Mouse (Mus musculus) gastrocnemius, postnatal 25 days (tissue): ENCODE results near the gene Map4k3. TPM values are rescaled to one million over a fixed set of nuclear protein-coding genes. Genes with fewer than 3 reads are reported as not detected.
A peak's percentile ranks its signal among the peaks of the same experiment; 100 is the strongest.
"Not testable (repeated sequence)": the region's sequence is repeated elsewhere in the genome, so short reads cannot be mapped to it uniquely, and the experiment has no call there.

Experiments used
- DNase-seq: peaks from one replicate; pipeline ENCODE4 v3.0.0; 2022
- total RNA-seq, 2 experiments: library from RNA; stranded (reverse); gene quantifications; 1 replicate in 1 of 2; 2 replicates in 1 of 2; pipeline ENCODE4 v1.2.3; 2021

The Map4k3 gene
- total RNA-seq, 2 experiments from 2014 or later: 12.4 to 15.0 TPM

GRCm38 (mm10) chr17:80632354-80632753 is 95.9 kb downstream of the Map4k3 start:
- no peak for DNase-seq

GRCm38 (mm10) chr17:80631028-80631427 is 97.3 kb downstream of the Map4k3 start:
- no peak for DNase-seq

DNA sequence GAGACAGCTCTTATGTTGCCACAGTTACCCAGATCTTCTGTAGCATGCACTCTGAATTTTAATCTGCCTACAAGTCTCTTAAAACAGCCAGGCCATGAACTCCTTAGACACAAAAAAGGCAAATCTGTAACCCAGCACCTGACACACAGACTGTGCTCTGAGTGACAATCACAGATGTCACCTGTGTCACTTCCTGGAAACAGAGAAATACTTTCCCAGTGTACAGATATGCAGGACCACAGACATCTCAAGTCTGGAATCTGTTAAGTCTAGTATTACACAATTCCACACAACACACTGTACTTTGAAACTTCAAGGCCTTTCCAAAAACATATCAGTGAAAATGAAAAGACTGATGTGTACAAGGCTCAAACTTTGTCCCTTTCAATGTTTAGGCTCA is 103.3 kb downstream of the Map4k3 start:
- DNase-seq: no peak

GRCm38 (mm10) chr17:80621691-80622090 is 106.6 kb downstream of the Map4k3 start:
- no peak for DNase-seq

DNA sequence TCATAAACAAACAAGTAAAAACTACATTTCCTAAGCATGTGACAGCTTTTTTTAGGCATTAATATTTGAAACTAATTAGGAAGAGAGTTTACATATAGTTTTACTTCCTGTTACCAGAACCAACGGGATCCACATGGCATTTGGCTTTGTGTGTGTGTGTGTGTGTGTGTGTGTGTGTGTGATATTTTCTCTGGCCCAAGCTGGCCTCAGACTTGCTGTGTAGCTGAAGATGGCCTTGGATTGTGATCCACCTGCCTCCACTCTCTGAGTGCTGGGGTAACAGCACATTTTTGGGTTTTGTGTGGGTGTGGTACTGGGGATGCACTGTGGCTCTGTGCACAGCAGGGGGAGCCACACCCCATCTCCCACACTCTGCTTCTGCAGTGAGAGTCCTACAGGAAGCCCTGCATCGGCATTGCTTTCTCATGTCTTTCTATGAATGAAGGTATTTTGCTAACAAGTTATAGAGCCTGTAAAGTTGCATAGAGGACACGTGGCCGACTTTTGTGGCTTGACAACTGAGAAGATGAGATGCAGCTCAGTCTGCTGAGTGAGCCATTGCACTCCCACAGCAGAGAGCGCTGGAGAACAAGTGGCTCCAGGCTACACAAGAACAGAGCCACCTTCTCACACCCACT is 107.4 kb downstream of the Map4k3 start:
- DNase-seq: peak; percentile 42

GRCm38 (mm10) chr17:80619556-80619955 is 108.7 kb downstream of the Map4k3 start:
- no peak for DNase-seq

- no peak for DNase-seq
Measured at GRCm38 (mm10) chr17:80618890-80619289, 109.4 kb downstream of the Map4k3 start.

- no peak for DNase-seq
Measured at GRCm38 (mm10) chr17:80603806-80604205, 124.5 kb downstream of the Map4k3 start.

GRCm38 (mm10) chr17:80603079-80603625 is 125.1 kb downstream of the Map4k3 start:
- DNase-seq: peak; percentile 24

GRCm38 (mm10) chr17:80601371-80601770 is 126.9 kb downstream of the Map4k3 start:
- DNase-seq: no peak

DNA sequence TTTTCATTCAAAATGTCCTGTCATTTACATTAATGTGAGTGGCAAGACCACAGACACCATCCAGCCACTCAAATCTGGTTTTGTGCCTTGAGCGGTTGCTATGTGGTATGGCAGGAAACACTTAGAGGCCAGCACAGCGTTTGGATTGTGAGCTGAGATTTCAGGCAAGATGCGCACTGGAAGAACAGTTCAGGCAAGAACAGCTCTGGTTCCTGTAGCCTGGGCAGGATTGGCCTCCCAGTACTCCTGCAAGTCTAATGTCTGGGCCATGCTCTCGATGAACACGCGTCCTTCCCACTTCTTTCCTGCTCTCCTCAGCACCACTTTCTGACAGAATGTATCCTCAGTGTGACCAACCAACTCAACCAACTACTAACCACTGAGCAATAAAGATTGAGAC is 145.2 kb downstream of the Map4k3 start:
- DNase-seq: no peak

GRCm38 (mm10) chr17:80579901-80580300 is 148.4 kb downstream of the Map4k3 start:
- DNase-seq: no peak

- no peak for DNase-seq
Measured at GRCm38 (mm10) chr17:80579089-80579488, 149.2 kb downstream of the Map4k3 start.

- DNase-seq: no peak
Measured at GRCm38 (mm10) chr17:80578041-80578440, 150.2 kb downstream of the Map4k3 start.

DNA sequence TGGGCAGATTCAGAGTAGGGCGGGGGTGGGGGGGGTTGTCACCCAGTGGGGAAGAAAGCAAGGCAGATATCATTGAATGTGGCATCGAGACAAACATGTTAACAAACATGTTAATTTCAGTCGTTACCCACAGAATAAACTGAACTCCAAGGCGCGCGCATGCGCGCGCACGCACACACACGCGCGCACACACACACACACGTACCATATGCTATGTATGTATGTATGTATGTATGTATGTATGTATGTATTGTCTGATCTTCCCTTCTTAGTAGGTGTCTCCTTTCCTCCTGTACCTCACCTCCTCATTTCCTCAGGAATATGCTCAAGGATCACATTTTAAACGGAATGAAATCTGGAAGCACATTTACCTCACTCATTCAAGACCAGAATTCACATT is 150.6 kb downstream of the Map4k3 start, which contains the start of gene Cdkl4:
Gene Cdkl4 (minus strand): TSS at position 175 of the 400 bp plus-strand sequence.
- no peak for DNase-seq

DNA sequence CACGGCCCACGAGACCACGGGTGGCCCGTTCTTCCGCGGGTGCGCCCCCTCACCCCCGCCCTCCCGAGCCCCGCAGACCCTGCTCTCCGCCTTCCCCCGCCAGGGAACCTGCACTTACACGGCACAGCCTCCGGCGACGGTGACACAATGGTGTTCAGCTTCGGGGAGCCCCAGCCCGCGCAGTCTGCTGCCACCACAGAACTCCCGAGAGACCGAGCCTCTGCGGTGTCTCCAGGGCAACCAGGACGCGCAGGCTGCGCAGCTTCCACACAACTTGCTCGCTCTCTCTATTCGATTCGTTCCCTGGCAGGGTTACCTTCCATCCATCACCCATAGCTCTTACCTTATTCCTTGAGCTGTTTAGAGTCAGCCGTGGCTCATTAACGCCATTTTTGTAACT is 151.1 kb downstream of the Map4k3 start:
- no peak for DNase-seq

- DNase-seq: no peak
Measured at GRCm38 (mm10) chr17:80575008-80575407, 153.3 kb downstream of the Map4k3 start.

- DNase-seq: no peak
Measured at GRCm38 (mm10) chr17:80574471-80574965, 153.8 kb downstream of the Map4k3 start.

- no peak for DNase-seq
Measured at GRCm38 (mm10) chr17:80572187-80572935, 155.9 kb downstream of the Map4k3 start.

DNA sequence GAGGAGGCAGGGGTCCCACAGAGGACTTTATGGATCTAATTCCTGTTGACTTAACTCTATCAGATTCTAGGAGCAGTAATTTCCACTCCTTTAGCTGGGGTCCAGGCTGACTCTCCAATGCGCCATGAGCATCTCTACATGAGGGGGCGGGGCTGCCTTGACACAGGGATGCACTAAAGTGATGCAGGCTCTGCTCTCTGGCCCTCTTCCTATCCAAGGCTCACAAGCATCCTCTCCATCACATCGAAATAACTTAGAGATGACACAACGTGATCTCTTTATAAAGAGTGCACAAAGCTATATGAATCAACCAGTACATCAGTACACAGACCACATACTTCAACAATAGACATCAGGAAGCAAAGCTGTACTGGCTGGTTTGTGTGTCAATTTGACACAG is 156.8 kb downstream of the Map4k3 start:
- DNase-seq: no peak

- DNase-seq: not testable (repeated sequence)
Measured at GRCm38 (mm10) chr17:80569718-80570117, 158.6 kb downstream of the Map4k3 start.

- no peak for DNase-seq
Measured at GRCm38 (mm10) chr17:80568842-80569601, 159.3 kb downstream of the Map4k3 start.
